Mouse (Mus musculus) retina, adult 2 months (tissue): ENCODE data around the gene Pax6.

Experiments used
- DNase-seq: peaks from one replicate; pipeline ENCODE4 v3.0.0-alpha.2; 2012; ENCODE audit warnings: low read depth, low spot score

The Pax6 gene

GRCm38 (mm10) chr2:105683771-105684410 lies 15.2 kb downstream of the Pax6 start:
- no peak for DNase-seq

GRCm38 (mm10) chr2:105684991-105685650 lies 16.4 kb downstream of the Pax6 start:
- no peak for DNase-seq

- DNase-seq, result no peak
Measured at GRCm38 (mm10) chr2:105685651-105686050, 17.0 kb downstream of the Pax6 start.

- DNase-seq, result no peak
Measured at GRCm38 (mm10) chr2:105686363-105687316, 17.9 kb downstream of the Pax6 start.

GRCm38 (mm10) chr2:105687317-105687991 lies 18.8 kb downstream of the Pax6 start:
- DNase-seq, result no peak

GRCm38 (mm10) chr2:105688011-105688410 lies 19.3 kb downstream of the Pax6 start:
- DNase-seq, result no peak

GRCm38 (mm10) chr2:105688436-105689303 lies 20.0 kb downstream of the Pax6 start:
- no peak for DNase-seq

- DNase-seq, result no peak
Measured at GRCm38 (mm10) chr2:105689304-105689770, 20.6 kb downstream of the Pax6 start.

- no peak for DNase-seq
Measured at GRCm38 (mm10) chr2:105689771-105690639, 21.3 kb downstream of the Pax6 start.

- no peak for DNase-seq
Measured at GRCm38 (mm10) chr2:105691296-105691695, 22.6 kb downstream of the Pax6 start.

- no peak for DNase-seq
Measured at GRCm38 (mm10) chr2:105697741-105698140, 29.0 kb downstream of the Pax6 start.

- no peak for DNase-seq
Measured at GRCm38 (mm10) chr2:105698631-105699030, 29.9 kb downstream of the Pax6 start.

- no peak for DNase-seq
Measured at GRCm38 (mm10) chr2:105701781-105702180, 33.1 kb downstream of the Pax6 start.

GRCm38 (mm10) chr2:105702586-105702985 lies 33.9 kb downstream of the Pax6 start:
- DNase-seq, result no peak

GRCm38 (mm10) chr2:105705320-105705719 lies 36.6 kb downstream of the Pax6 start:
- DNase-seq, result no peak

GRCm38 (mm10) chr2:105709126-105709525 lies 40.4 kb downstream of the Pax6 start:
- no peak for DNase-seq

GRCm38 (mm10) chr2:105710511-105710910 lies 41.8 kb downstream of the Pax6 start:
- no peak for DNase-seq

GRCm38 (mm10) chr2:105715409-105716115 lies 46.9 kb downstream of the Pax6 start:
- DNase-seq, result no peak

- no peak for DNase-seq
Measured at GRCm38 (mm10) chr2:105726657-105727056, 58.0 kb downstream of the Pax6 start.
